Mouse (Mus musculus) lung, postnatal 0 days (tissue): ENCODE results near the gene Clec2l.

Source experiments
- CTCF ChIP-seq: IDR thresholded peaks from 2 replicates; pipeline ENCODE4 v1.5.1; 2016; ENCODE audit warnings: antibody characterized with exemption, mild to moderate bottlenecking
- EP300 ChIP-seq: IDR thresholded peaks from 2 replicates; pipeline ENCODE4 v1.6.1; 2016; ENCODE audit warnings: antibody characterized with exemption, mild to moderate bottlenecking, control low read depth

- no peak for TF ChIP-seq CTCF
- no peak for TF ChIP-seq EP300
Measured at GRCm38 (mm10) chr6:38643039-38643438, 19.8 kb upstream of the Clec2l start.
